Mouse (Mus musculus) gastrocnemius, adult 18-20 months (tissue): Measurements from ENCODE around the gene Slain2. TPM values are rescaled to one million over a fixed set of nuclear protein-coding genes. Genes with fewer than 3 reads are reported as not detected.
"Not testable (repeated sequence)": the region's sequence is repeated elsewhere in the genome, so short reads cannot be mapped to it uniquely, and the experiment has no call there.

ENCODE experiments used
- DNase-seq: peaks from one replicate; pipeline ENCODE4 v3.0.0; 2021; ENCODE audit warnings: low spot score
- total RNA-seq, 2 experiments: library from RNA; stranded (reverse); gene quantifications; 2 replicates each; pipeline ENCODE4 v1.2.3; 2021

Gene Slain2
- total RNA-seq, 2 experiments from 2014 or later, result 107 to 133 TPM

- DNase-seq, result peak; percentile 24
These were observed 34.0 kb downstream of the Slain2 start for GRCm38 (mm10) chr5:72948136-72948535.

DNA sequence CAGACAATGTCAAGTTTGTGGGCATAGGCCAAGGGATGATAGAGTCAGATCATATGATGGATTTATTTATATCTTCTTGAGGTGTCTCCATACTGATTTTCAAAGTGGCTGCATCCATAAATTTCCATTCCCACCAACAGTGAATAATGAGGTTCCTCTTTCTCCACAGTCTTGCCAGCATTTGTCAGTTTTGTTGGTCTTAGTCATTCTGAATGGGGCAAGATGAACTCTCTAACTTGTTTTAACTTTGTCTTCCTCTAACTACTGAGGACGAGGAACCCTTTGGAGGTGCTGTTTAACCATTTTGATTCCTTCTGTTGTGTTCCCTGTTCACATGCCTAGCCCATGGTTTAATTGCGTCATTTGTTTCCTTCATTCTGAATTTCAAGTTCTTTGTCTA lies 36.1 kb downstream of the Slain2 start:
- DNase-seq, result no peak

DNA sequence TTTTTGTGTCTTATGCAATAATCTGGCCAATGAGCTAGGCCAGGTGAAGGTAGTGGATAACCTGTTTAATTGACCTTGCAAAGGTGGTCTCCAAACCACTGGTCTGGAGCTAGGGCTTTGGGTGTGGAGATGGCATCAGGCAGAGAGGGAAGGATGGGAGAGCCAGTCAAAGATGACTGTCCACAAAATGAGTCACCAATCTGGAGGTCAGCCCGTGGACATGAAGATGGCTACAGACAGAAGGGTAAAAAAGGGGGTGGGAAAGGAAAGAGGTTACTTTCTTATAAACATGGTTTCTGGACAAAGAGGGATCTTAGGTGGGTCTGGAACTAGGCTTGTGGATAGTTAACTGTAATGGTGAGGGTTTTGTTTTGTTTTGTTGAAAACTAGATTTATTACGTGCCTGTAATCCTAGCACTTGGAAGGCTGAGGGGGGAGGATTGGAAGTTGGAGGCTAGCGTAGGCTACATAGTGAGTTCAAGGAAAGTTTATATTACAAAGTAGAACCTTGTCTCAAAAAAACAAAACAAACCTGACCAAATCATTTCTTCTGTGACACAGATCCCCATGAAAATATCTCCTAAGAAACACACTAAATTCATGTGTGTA lies 40.0 kb downstream of the Slain2 start:
- no peak for DNase-seq

DNA sequence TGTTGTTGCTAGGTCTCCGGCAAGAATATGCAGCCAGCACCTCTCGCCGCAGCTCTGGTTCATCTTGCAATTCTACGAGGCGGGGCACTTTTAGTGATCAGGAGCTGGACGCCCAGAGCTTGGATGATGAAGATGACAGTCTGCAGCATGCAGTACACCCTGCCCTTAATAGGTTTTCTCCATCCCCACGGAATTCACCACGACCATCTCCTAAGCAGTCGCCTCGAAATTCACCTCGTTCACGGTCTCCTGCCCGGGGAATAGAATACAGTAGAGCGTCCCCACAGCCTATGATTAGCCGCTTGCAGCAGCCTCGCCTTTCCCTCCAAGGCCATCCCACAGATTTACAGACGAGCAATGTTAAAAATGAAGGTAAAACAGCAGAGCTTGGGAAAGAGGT lies 43.2 kb downstream of the Slain2 start:
- DNase-seq, result no peak

DNA sequence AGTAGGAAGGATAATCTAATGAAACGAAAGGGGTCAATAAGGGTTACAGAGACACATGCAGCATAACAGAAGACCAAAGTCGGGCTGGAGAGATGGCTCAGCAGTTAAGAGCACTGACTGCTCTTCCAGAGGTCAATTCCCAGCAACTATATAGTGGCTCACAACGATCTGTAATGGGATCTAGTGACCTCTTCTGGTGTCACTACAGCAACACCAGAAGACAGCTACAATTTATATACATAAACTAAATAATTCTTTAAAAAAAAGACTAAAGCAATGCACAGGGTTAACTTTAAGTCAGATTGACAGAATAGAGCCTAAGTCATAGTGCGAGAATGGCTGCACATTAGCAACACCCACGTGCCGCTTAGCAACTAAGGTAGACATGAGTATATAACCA lies 46.0 kb downstream of the Slain2 start:
- no peak for DNase-seq

DNA sequence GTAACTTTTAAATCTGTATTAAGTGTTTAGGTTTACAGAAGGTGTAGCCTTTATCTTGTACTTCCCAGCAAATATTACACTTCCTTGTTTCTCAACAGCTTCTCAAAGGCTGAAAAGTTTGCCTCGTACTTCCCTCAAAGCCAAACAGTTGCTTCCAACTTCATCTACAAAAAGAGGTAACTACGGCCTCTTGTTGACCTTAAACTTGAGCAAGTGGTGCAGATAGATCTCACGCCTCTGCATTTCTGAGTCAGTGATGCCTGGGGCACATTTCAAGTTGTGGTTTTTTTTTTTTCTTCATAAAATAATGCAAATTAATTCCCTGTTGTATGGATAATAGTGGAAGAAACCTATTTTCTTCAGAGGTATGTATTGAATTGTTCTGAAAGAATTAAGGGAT lies 51.6 kb downstream of the Slain2 start:
- no peak for DNase-seq

DNA sequence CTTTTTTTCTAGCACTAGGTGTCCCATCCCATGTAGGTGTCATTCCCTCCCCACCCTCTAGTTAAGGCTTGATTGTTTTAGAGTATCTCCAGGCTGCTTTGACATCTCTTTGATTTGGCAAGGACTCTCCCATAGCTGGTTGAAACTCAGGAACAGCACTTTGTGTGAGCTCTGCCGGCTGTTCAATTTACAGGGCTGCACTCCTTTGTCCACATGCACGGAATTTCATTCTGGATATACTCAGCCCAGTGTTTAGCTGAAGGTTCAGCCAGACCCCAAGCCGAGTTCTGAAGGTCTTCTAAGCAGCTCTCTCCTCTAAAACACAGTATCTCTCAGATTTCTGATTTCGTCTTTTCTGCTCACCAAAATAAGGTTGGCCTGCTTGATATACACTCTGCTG lies 58.3 kb downstream of the Slain2 start:
- DNase-seq, result no peak

GRCm38 (mm10) chr5:72972934-72973333 lies 58.8 kb downstream of the Slain2 start:
- DNase-seq, result no peak

DNA sequence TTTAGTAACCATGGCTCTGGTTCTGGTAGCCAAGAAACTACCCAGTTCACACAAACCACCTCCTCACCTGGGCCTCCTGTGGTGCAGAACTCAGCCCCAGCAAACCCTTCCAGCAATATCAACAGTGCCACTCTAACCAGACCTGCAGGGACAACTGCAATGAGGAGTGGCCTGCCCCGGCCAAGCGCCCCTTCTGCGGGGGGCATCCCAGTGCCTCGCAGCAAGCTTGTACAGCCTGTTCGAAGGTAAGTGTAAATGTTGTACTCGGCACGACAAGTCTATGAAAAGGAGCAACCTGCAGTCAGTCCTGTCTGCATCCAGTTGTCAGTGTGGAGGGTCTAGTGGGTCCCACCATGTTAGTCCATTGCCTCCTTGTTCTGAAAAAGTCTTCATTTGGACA lies 60.5 kb downstream of the Slain2 start, which contains the start of gene Gm10135:
TSS of gene Gm10135 (minus strand) at position 101 of the 400 bp plus-strand sequence.
- DNase-seq, result no peak

- no peak for DNase-seq
These were observed 61.9 kb downstream of the Slain2 start for GRCm38 (mm10) chr5:72975996-72976395.

GRCm38 (mm10) chr5:72976539-72976938 lies 62.4 kb downstream of the Slain2 start:
- DNase-seq, result no peak

DNA sequence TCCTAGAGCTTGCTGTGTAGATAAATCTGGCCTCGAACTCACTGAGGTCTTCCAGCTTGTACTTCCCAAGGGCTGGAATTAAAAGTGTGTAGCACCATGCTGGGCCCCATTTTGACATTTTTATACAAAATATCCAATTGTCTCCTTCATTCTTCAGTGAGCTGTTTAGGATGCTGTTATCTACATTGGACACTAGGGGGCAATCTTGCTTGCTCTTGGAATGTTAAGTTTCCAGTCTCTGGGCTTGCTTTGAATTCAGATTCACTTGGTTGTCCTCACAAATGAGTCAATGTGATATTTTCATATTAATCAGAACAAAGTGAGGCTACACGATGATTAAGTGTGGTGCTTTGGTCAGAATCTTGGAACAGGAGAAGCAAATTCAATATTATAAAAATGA lies 70.0 kb downstream of the Slain2 start:
- peak; percentile 32 for DNase-seq

GRCm38 (mm10) chr5:72987786-72988185 lies 73.7 kb downstream of the Slain2 start:
- DNase-seq, result no peak

DNA sequence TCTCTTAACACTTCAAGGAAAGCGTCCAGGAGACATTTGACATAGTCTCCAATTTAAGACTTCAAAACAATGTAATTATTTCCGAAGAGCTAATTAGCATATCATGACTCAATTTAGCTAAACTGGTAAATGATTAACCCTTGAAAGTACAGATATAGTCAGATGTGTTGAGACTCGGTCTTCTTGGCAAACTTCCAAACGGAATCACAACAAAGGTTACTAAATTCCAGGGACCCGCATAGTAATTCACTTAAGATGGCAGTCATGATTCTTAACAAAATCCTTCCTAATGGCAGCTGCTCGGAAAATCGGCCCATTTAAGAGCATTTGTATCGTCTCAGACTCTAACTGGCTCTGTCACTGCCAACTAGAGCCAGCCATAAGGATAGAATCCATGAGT lies 75.7 kb downstream of the Slain2 start:
- no peak for DNase-seq

DNA sequence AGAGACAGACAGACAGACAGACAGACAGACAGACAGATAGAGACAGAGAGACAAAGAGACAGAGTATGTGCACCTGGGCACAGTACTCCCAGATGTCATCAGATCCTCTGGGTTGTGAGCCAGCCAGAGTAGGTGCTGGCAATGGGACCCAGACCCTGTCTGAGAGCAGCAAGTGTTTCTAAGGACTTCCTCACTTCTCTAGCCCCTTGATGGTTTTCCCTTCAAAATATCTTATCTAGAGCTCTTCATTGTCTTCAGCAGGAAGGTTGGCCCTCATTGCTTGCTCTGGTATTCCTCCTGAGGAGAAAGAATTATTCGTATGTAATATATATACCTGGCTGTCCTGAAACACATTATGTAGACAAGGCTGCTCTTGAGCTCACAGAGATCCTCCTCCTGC lies 78.4 kb downstream of the Slain2 start:
- no peak for DNase-seq

GRCm38 (mm10) chr5:72994424-72994823 lies 80.3 kb downstream of the Slain2 start:
- DNase-seq, result no peak

DNA sequence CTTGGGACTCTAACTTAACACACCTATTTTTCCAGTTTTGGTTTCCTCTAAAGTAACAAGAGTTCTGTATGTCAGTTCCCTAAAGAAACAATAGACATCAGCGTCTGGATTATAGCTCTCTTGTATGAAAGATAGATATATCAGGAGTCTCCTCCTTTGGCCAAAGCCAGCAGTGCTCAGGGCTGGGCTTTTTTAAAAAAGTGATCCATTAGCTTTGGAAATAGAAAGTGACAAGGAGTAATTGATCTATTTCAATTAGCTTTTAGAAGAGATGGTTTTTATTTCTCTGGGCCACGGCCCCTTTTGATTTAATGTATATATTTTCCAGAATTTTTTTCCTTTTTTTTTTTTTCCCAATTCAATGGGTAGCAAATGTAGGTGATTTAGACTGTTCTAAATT lies 80.8 kb downstream of the Slain2 start:
- DNase-seq, result no peak

- DNase-seq, result no peak
These were observed 81.3 kb downstream of the Slain2 start for GRCm38 (mm10) chr5:72995379-72995778.

GRCm38 (mm10) chr5:72998546-72998945 lies 84.4 kb downstream of the Slain2 start:
- DNase-seq, result not testable (repeated sequence)

GRCm38 (mm10) chr5:73004046-73004445 lies 89.9 kb downstream of the Slain2 start:
- no peak for DNase-seq

DNA sequence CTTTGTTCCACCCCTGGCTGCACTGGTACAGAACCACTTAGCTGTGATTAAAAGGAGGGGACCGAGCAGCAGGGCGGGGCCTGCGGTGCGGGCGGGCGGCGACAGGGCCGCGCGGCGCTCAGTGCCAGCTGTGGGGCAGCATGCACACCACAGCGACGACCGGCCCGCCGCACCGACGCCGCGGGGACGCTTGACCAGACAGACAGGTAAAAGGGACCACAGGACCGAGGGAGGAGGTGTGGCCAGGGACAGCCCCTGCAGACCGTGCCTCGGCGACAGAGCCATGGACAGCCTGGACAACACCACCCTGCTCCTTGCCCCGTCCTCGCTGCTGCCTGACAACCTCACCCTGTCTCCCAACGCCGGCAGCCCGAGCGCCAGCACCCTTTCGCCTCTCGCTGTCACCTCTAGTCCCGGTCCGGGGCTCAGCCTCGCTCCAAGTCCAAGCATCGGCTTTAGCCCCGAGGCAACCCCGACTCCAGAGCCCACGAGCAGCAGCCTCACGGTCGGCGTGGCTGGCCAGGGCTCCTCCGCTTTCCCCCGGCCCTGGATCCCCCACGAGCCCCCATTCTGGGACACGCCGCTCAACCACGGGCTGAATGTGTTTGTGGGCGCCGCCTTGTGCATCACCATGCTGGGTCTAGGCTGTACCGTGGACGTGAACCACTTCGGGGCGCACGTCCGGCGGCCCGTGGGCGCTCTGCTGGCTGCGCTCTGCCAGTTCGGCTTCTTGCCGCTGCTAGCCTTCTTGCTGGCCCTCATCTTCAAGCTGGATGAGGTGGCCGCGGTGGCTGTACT lies 92.9 kb downstream of the Slain2 start, which contains the start of gene Slc10a4:
TSS of gene Slc10a4 (plus strand) at position 100 of the 798 bp plus-strand sequence.
- DNase-seq, result no peak

GRCm38 (mm10) chr5:73007582-73007959 lies 93.5 kb downstream of the Slain2 start:
- DNase-seq, result no peak

DNA sequence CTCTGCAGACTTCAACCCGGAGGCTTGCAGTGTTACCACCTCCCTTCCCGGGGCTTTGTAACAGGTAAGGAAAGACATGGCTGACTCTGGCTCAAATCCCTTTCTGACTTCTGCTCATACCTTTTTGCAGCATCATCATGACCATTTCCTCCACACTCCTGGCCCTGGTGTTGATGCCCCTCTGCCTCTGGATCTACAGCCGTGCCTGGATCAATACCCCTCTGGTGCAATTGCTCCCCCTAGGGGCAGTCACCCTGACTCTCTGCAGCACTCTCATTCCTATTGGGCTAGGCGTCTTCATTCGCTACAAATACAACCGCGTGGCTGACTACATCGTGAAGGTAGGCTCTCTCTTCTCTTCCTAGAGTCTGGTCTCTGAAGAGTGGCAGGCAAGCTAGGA lies 94.1 kb downstream of the Slain2 start:
- DNase-seq, result peak; percentile 9
